Mouse (Mus musculus) ES-Bruce4 (cell line): ENCODE results near the gene Rai14. TPM values are rescaled to one million over a fixed set of nuclear protein-coding genes. Genes with fewer than 3 reads are reported as not detected.

Experiments used
- H3K27ac ChIP-seq: 2 replicates; pipeline ENCODE4 v1.5.1; 2012; ENCODE audit warnings: low read length, inconsistent platforms; ENCODE audit not compliant: insufficient read depth
- H3K27me3 ChIP-seq: 2 replicates; pipeline ENCODE4 v1.6.1; 2012; ENCODE audit warnings: mild to moderate bottlenecking, low read length, inconsistent platforms; ENCODE audit not compliant: control insufficient read depth, poor library complexity, insufficient read depth, severe bottlenecking
- H3K36me3 ChIP-seq: 2 replicates; pipeline ENCODE4 v1.6.1; 2012; ENCODE audit warnings: inconsistent platforms, mild to moderate bottlenecking, low read length, moderate library complexity; ENCODE audit not compliant: control insufficient read depth, poor library complexity, insufficient read depth, severe bottlenecking
- H3K4me1 ChIP-seq: one replicate; pipeline ENCODE4 v1.8.1; 2011; ENCODE audit warnings: low read length; ENCODE audit not compliant: control insufficient read depth, insufficient read depth
- H3K4me3 ChIP-seq: 2 replicates; pipeline ENCODE4 v1.5.1; 2011; ENCODE audit warnings: low read depth, mild to moderate bottlenecking, low read length
- H3K9ac ChIP-seq: 2 replicates; pipeline ENCODE4 v1.6.1; 2012; ENCODE audit warnings: low read depth, mild to moderate bottlenecking, inconsistent platforms; ENCODE audit not compliant: poor library complexity, severe bottlenecking
- H3K9me3 ChIP-seq: replicated peaks from 2 replicates; pipeline ENCODE4 v1.6.1; 2012; ENCODE audit warnings: mild to moderate bottlenecking, low read length, inconsistent platforms; ENCODE audit not compliant: control insufficient read depth, poor library complexity, insufficient read depth, severe bottlenecking
- CTCF ChIP-seq: IDR thresholded peaks from one replicate; pipeline ENCODE4 v1.8.1; 2011; ENCODE audit warnings: low read depth, low read length
- EP300 ChIP-seq: IDR thresholded peaks from 2 replicates; pipeline ENCODE4 v1.6.1; 2011; ENCODE audit warnings: low read depth, low read length; ENCODE audit not compliant: insufficient read depth
- POLR2A ChIP-seq: IDR thresholded peaks from one replicate; pipeline ENCODE4 v1.8.1; 2011; ENCODE audit warnings: low read length; ENCODE audit not compliant: insufficient read depth
- polyA plus RNA-seq: library from polyadenylated mRNA; stranded (reverse); fragments of >200 nt; gene quantifications from 2 replicates; pipeline ENCODE4 v1.2.4, GENCODE M21; 2011; ENCODE audit warnings: low read depth; ENCODE audit not compliant: missing spikeins, insufficient read depth, insufficient read length

Gene Rai14
- polyA plus RNA-seq, 1 experiment: 80.9 TPM

GRCm38 (mm10) chr15:10685692-10686430 is 28.6 kb downstream of the Rai14 start:
- no peaks in the 10 kb centered on the region for H3K9me3 ChIP-seq
- 0 out of 2 replicates have a peak overlapping the region, but pooled peaks have one; percentile 5 for H3K4me3 ChIP-seq
- H3K36me3 ChIP-seq: peaks cover 2% of the 10 kb centered on the region; the same call in 1 of the 2 replicates
- H3K4me1 ChIP-seq: peaks cover 12% of the 10 kb centered on the region
- no peaks in the 10 kb centered on the region for H3K27me3 ChIP-seq
- peak overlapping the region; percentile 9; the same call in 1 of the 2 replicates for H3K9ac ChIP-seq
- TF ChIP-seq EP300 (peak; percentile 54; the same call in 1 of the 2 replicates), POLR2A (no peak), CTCF (no peak)
- H3K27ac ChIP-seq: peak overlapping the region; percentile 57

GRCm38 (mm10) chr15:10683687-10684203 is 30.7 kb downstream of the Rai14 start:
- H3K27ac ChIP-seq: peak overlapping the region; percentile 33; the same call in 1 of the 2 replicates
- H3K9me3 ChIP-seq: no peaks in the 10 kb centered on the region
- no peak overlapping the region for H3K9ac ChIP-seq
- TF ChIP-seq EP300: no peak
- TF ChIP-seq POLR2A: no peak
- no peak for TF ChIP-seq CTCF
- H3K4me3 ChIP-seq: no peak overlapping the region
- H3K27me3 ChIP-seq: no peaks in the 10 kb centered on the region
- H3K36me3 ChIP-seq: no peaks in the 10 kb centered on the region
- peaks cover 13% of the 10 kb centered on the region for H3K4me1 ChIP-seq

DNA sequence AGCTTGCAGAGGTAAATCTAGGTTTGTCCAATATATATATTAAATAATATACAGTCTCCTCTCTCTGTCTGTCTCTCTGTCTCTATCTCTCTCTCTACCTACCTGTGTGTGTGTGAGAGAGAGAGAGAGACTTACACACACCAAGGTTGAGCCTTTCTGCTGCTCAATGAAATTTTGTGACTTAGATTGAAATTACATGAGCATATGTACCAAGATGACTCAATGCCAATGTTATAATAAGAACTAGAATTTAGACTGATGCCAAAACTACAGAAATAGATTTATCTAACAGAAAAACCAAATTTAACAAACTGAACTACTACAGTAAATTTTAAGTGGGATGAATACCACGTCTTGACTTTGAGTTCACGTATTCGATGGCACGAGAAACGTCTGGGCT is 33.9 kb downstream of the Rai14 start:
- peaks cover 8% of the 10 kb centered on the region for H3K4me1 ChIP-seq

DNA sequence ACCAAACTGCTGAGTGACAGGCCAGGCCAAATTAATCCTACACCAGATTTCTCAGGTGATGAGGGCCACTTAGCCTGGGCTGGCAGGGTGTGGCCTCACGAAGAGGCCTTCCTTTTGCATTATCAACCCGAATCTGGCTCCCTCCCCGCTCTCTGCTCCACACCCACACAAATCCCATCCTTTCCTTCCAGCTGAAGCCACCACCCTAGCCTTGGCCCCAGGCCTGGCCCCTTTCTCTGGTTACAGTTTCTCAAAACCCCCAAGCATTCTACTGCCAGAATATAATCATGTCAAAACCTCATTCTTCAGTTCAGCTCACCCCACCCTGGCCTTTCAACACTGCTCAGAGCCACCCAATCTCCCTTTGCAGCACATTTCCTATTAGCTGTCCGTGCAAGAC is 34.9 kb downstream of the Rai14 start:
- H3K27me3 ChIP-seq: no peaks in the 10 kb centered on the region
- no peak for TF ChIP-seq POLR2A
- H3K9me3 ChIP-seq: no peaks in the 10 kb centered on the region
- peak overlapping the region; percentile 50 for H3K27ac ChIP-seq
- H3K9ac ChIP-seq: no peak overlapping the region
- peaks cover 10% of the 10 kb centered on the region for H3K4me1 ChIP-seq
- no peaks in the 10 kb centered on the region for H3K36me3 ChIP-seq
- no peak overlapping the region for H3K4me3 ChIP-seq

More for the DNA sequence above, 33.9 kb downstream of the Rai14 start:
- Histone ChIP-seq H3K9me3 (no peaks in the 10 kb centered on the region), H3K27me3 (no peaks in the 10 kb centered on the region), H3K27ac (no peak overlapping the region), H3K4me3 (no peak overlapping the region), H3K9ac (no peak overlapping the region), H3K36me3 (no peaks in the 10 kb centered on the region)
- no peak for TF ChIP-seq POLR2A
- TF ChIP-seq EP300: no peak
- no peak for TF ChIP-seq CTCF

GRCm38 (mm10) chr15:10675801-10676200 is 38.6 kb downstream of the Rai14 start:
- Histone ChIP-seq H3K4me3 (no peak overlapping the region), H3K9ac (no peak overlapping the region)
- TF ChIP-seq POLR2A (no peak), CTCF (no peak), EP300 (no peak)

GRCm38 (mm10) chr15:10672880-10673279 is 41.5 kb downstream of the Rai14 start:
- TF ChIP-seq CTCF: no peak
- no peak for TF ChIP-seq EP300
- TF ChIP-seq POLR2A: no peak
- no peaks in the 10 kb centered on the region for H3K9me3 ChIP-seq
- no peak overlapping the region for H3K27ac ChIP-seq
- no peak overlapping the region for H3K9ac ChIP-seq
- H3K27me3 ChIP-seq: no peaks in the 10 kb centered on the region
- peaks cover 7% of the 10 kb centered on the region for H3K4me1 ChIP-seq
- peaks cover 6% of the 10 kb centered on the region for H3K36me3 ChIP-seq
- H3K4me3 ChIP-seq: no peak overlapping the region

More at GRCm38 (mm10) chr15:10675801-10676200, 38.6 kb downstream of the Rai14 start:
- H3K27me3 ChIP-seq: no peaks in the 10 kb centered on the region
- peaks cover 6% of the 10 kb centered on the region for H3K36me3 ChIP-seq
- H3K4me1 ChIP-seq: peaks cover 6% of the 10 kb centered on the region
- no peak overlapping the region for H3K27ac ChIP-seq
- H3K9me3 ChIP-seq: no peaks in the 10 kb centered on the region
